Mouse (Mus musculus) heart, adult 2 months (tissue): ENCODE measurements around the gene Zfp428.
"Not testable (repeated sequence)": the region's sequence is repeated elsewhere in the genome, so short reads cannot be mapped to it uniquely, and the experiment has no call there.

Experiments
- CTCF ChIP-seq: fragments of 200-600 bp; IDR thresholded peaks from 2 replicates; pipeline ENCODE4 v1.8.1; 2022; ENCODE audit warnings: antibody characterized with exemption, mild to moderate bottlenecking, moderate library complexity
- EP300 ChIP-seq: fragments of 200-500 bp; IDR thresholded peaks from 2 replicates; pipeline ENCODE4 v1.6.1; 2011; ENCODE audit warnings: low read depth, low read length, control low read depth; ENCODE audit not compliant: insufficient read depth
- POLR2A ChIP-seq: fragments of 200-500 bp; IDR thresholded peaks from 2 replicates; pipeline ENCODE4 v1.6.1; 2011; ENCODE audit warnings: mild to moderate bottlenecking, low read depth, low read length, control low read depth; ENCODE audit not compliant: insufficient read depth

DNA sequence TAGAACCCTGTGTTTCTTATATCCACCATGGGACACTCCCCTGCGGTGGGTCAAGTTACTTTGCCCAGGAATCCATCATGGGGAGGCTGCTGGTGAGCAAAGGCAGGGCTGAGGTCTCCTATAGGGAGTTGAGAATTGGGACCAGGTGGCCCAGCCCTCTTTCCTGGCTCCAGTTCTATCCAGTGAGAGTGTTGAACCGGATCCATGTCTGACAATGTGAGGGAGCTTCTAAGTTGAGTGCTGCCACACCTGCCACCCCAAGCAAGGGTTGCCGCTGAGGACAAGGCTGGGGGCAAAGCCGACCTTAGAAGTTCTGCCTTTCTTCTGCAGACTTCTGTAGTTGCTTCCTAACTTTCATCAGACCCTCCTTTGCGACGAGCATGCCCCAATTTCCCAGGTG is 23.5 kb upstream of the Zfp428 start:
- TF ChIP-seq CTCF, EP300, POLR2A: not testable (repeated sequence)
